Mouse (Mus musculus): ENCODE measurements around the gene Samd8.

Samd8 gene

GRCm38 (mm10) chr14:21745149-21745548 is 5.2 kb upstream of the Samd8 start:
- no peak for DNase-seq (ENCODE audit: low read depth, low spot score)

- DNase-seq (ENCODE audit: low read depth, low spot score): no peak
These were observed 4.1 kb upstream of the Samd8 start for GRCm38 (mm10) chr14:21746251-21746650.

GRCm38 (mm10) chr14:21746846-21747245 is 3.5 kb upstream of the Samd8 start:
- no peak for DNase-seq (ENCODE audit: low read depth, low spot score)

- DNase-seq (ENCODE audit: low read depth, low spot score): no peak
These were observed 2.7 kb upstream of the Samd8 start for GRCm38 (mm10) chr14:21747436-21748141.

GRCm38 (mm10) chr14:21748142-21748870 is 2.0 kb upstream of the Samd8 start:
- DNase-seq (ENCODE audit: low read depth, low spot score): peak; percentile 17

- DNase-seq (ENCODE audit: low read depth, low spot score): peak; percentile 49
These were observed 681 bp downstream of the Samd8 start, which contains the start of gene Dusp13 for GRCm38 (mm10) chr14:21750881-21751542. Dusp13 (minus strand) TSS chr14:21751181.

- DNase-seq (ENCODE audit: low read depth, low spot score): no peak
These were observed 2.1 kb downstream of the Samd8 start for GRCm38 (mm10) chr14:21752411-21752810.

GRCm38 (mm10) chr14:21753367-21753766 is 3.0 kb downstream of the Samd8 start:
- DNase-seq (ENCODE audit: low read depth, low spot score): no peak

- DNase-seq (ENCODE audit: low read depth, low spot score): no peak
These were observed 11.2 kb downstream of the Samd8 start for GRCm38 (mm10) chr14:21761560-21761959.

GRCm38 (mm10) chr14:21763736-21764135 is 13.4 kb downstream of the Samd8 start:
- DNase-seq (ENCODE audit: low read depth, low spot score): no peak

- no peak for DNase-seq (ENCODE audit: low read depth, low spot score)
These were observed 14.3 kb downstream of the Samd8 start for GRCm38 (mm10) chr14:21764646-21765045.

GRCm38 (mm10) chr14:21765754-21766397 is 15.5 kb downstream of the Samd8 start:
- no peak for DNase-seq (ENCODE audit: low read depth, low spot score)

- no peak for DNase-seq (ENCODE audit: low read depth, low spot score)
These were observed 16.1 kb downstream of the Samd8 start for GRCm38 (mm10) chr14:21766398-21766958.

GRCm38 (mm10) chr14:21772506-21773281 is 22.4 kb downstream of the Samd8 start:
- no peak for DNase-seq (ENCODE audit: low read depth, low spot score)

GRCm38 (mm10) chr14:21773946-21774345 is 23.6 kb downstream of the Samd8 start:
- DNase-seq (ENCODE audit: low read depth, low spot score): no peak

- DNase-seq (ENCODE audit: low read depth, low spot score): no peak
These were observed 25.9 kb downstream of the Samd8 start for GRCm38 (mm10) chr14:21776201-21776600.

- DNase-seq (ENCODE audit: low read depth, low spot score): no peak
These were observed 36.2 kb downstream of the Samd8 start for GRCm38 (mm10) chr14:21786500-21786899.

GRCm38 (mm10) chr14:21787374-21787773 is 37.0 kb downstream of the Samd8 start:
- DNase-seq (ENCODE audit: low read depth, low spot score): no peak

- no peak for DNase-seq (ENCODE audit: low read depth, low spot score)
These were observed 37.8 kb downstream of the Samd8 start for GRCm38 (mm10) chr14:21788121-21788520.

- DNase-seq (ENCODE audit: low read depth, low spot score): no peak
These were observed 40.4 kb downstream of the Samd8 start for GRCm38 (mm10) chr14:21790585-21791251.
